Mouse (Mus musculus) midbrain, postnatal 0 days (tissue): Measurements from ENCODE around the gene Adcy5. TPM values are rescaled to one million over a fixed set of nuclear protein-coding genes. Genes with fewer than 3 reads are reported as not detected.

Experiments used
- ATAC-seq: fragments of 200-750 bp; cut with Nextera tagmentation; 2 replicates; pipeline ENCODE4 v1.8.0; 2017; ENCODE audit warnings: moderate number of reproducible peaks, mild to moderate bottlenecking, moderate TSS enrichment, moderate library complexity; ENCODE audit not compliant: low FRiP score
- DNase-seq: peaks from one replicate; pipeline ENCODE4 v3.0.0-alpha.2; 2015; ENCODE audit warnings: low spot score
- H3K27ac ChIP-seq: fragments of 300-500 bp; sonication (generic); 2 replicates; pipeline ENCODE4 v1.5.1; 2014; ENCODE audit warnings: low read depth, mild to moderate bottlenecking, low read length, mixed read lengths
- H3K27me3 ChIP-seq: fragments of 300-500 bp; sonication (generic); 2 replicates; pipeline ENCODE4 v1.6.1; 2014; ENCODE audit warnings: low read length, control low read depth, mixed read lengths; ENCODE audit not compliant: insufficient read depth
- H3K36me3 ChIP-seq: fragments of 300-500 bp; sonication (generic); 2 replicates; pipeline ENCODE4 v1.6.1; 2014; ENCODE audit warnings: low read length, control low read depth, mixed read lengths; ENCODE audit not compliant: insufficient read depth
- H3K4me1 ChIP-seq: fragments of 300-500 bp; sonication (generic); 2 replicates; pipeline ENCODE4 v1.6.1; 2014; ENCODE audit warnings: mild to moderate bottlenecking, control low read depth, antibody characterized with exemption, low read length, mixed read lengths; ENCODE audit not compliant: insufficient read depth
- H3K4me2 ChIP-seq: fragments of 300-500 bp; sonication (generic); 2 replicates; pipeline ENCODE4 v1.6.1; 2014; ENCODE audit warnings: low read depth, mild to moderate bottlenecking, low read length, mixed read lengths; ENCODE audit not compliant: poor library complexity, severe bottlenecking
- H3K4me3 ChIP-seq: fragments of 300-500 bp; sonication (generic); 2 replicates; pipeline ENCODE4 v1.5.1; 2014; ENCODE audit warnings: low read depth, mild to moderate bottlenecking, low read length, moderate library complexity
- H3K9ac ChIP-seq: fragments of 300-500 bp; sonication (generic); replicated peaks from 2 replicates; pipeline ENCODE4 v1.6.1; 2014; ENCODE audit warnings: mild to moderate bottlenecking, low read length, moderate library complexity, mixed read lengths; ENCODE audit not compliant: poor library complexity, severe bottlenecking
- H3K9me3 ChIP-seq: fragments of 300-500 bp; sonication (generic); 2 replicates; pipeline ENCODE4 v1.6.1; 2016; ENCODE audit warnings: low read length, control low read depth
- CTCF ChIP-seq: IDR thresholded peaks from 2 replicates; pipeline ENCODE4 v1.5.1; 2016; ENCODE audit warnings: antibody characterized with exemption, mild to moderate bottlenecking
- WGBS: fragments of 180-500 bp; shearing (Covaris S2); extraction: QIAGEN DNeasy Blood & Tissue Kit; methylation state at CpG from one replicate; pipeline ENCODE4 v1.1.7; 2014; 5-methylcytosine and 5-hydroxymethylcytosine counted together
- polyA plus RNA-seq: library from polyadenylated mRNA; unstranded; fragments of >200 nt; fragmentation: Nextera tagmentation; extraction: Ambion mirVana; gene quantifications from 2 replicates; pipeline ENCODE4 v1.2.1, GENCODE M21; 2015
- total RNA-seq: library from RNA; depleted of rRNA; stranded (reverse); fragments of >200 nt; gene quantifications from 2 replicates; pipeline ENCODE4 v1.2.3, GENCODE M21; 2014

Adcy5 gene
- total and polyA plus RNA-seq, 2 experiments from 2014 or later = 6.9 to 77.3 TPM

GRCm38 (mm10) chr16:35255981-35256380 lies 101.3 kb downstream of the Adcy5 start:
- ATAC-seq (no peak), DNase-seq (peak; percentile 38)
- Histone ChIP-seq H3K9me3 (no peaks in the 10 kb centered on the region), H3K36me3 (no peaks in the 10 kb centered on the region), H3K4me3 (no peak overlapping the region), H3K9ac (no peak overlapping the region), H3K27me3 (no peaks in the 10 kb centered on the region), H3K4me1 (no peaks in the 10 kb centered on the region), H3K4me2 (no peak overlapping the region), H3K27ac (no peak overlapping the region)
- WGBS = 79% methylated on average over 11 of the region's 11 CpGs
- no peak for TF ChIP-seq CTCF

GRCm38 (mm10) chr16:35270353-35270934 lies 115.8 kb downstream of the Adcy5 start:
- ATAC-seq (peak; percentile 31), DNase-seq (peak; percentile 95)
- Histone ChIP-seq H3K27me3 (no peaks in the 10 kb centered on the region), H3K9ac (no peak overlapping the region), H3K27ac (no peak overlapping the region), H3K36me3 (peaks cover 10% of the 10 kb centered on the region), H3K4me1 (no peaks in the 10 kb centered on the region), H3K4me2 (no peak overlapping the region), H3K4me3 (no peak overlapping the region), H3K9me3 (no peaks in the 10 kb centered on the region)
- peak; percentile 97 for TF ChIP-seq CTCF
- 38% methylated on average over 10 of the region's 10 CpGs for WGBS

- 75% methylated on average over 6 of the region's 6 CpGs for WGBS
- no peak overlapping the region for H3K4me2 ChIP-seq
- ATAC-seq (no peak), DNase-seq (no peak)
- TF ChIP-seq CTCF = no peak
- no peaks in the 10 kb centered on the region for H3K4me1 ChIP-seq
- no peak overlapping the region for H3K9ac ChIP-seq
- H3K27me3 ChIP-seq = no peaks in the 10 kb centered on the region
- H3K27ac ChIP-seq = no peak overlapping the region
- H3K36me3 ChIP-seq = peaks cover 10% of the 10 kb centered on the region
- no peak overlapping the region for H3K4me3 ChIP-seq
- no peaks in the 10 kb centered on the region for H3K9me3 ChIP-seq
These were observed 116.3 kb downstream of the Adcy5 start for GRCm38 (mm10) chr16:35270945-35271344.

GRCm38 (mm10) chr16:35271572-35271971 lies 116.9 kb downstream of the Adcy5 start:
- Histone ChIP-seq H3K4me3 (no peak overlapping the region), H3K9ac (no peak overlapping the region), H3K4me1 (no peaks in the 10 kb centered on the region), H3K27me3 (no peaks in the 10 kb centered on the region), H3K36me3 (peaks cover 10% of the 10 kb centered on the region), H3K27ac (no peak overlapping the region), H3K9me3 (no peaks in the 10 kb centered on the region), H3K4me2 (no peak overlapping the region)
- DNase-seq (peak; percentile 42), ATAC-seq (0 out of 2 replicates have a peak, but pooled peaks have one; percentile 46)
- whole genome bisulfite sequencing = 46% methylated on average over 4 of the region's 4 CpGs
- TF ChIP-seq CTCF = peak; percentile 60

GRCm38 (mm10) chr16:35272417-35272816 lies 117.7 kb downstream of the Adcy5 start:
- 38% methylated on average over 4 of the region's 4 CpGs for WGBS
- peak; percentile 71 for TF ChIP-seq CTCF
- Histone ChIP-seq H3K4me2 (no peak overlapping the region), H3K4me1 (no peaks in the 10 kb centered on the region), H3K4me3 (no peak overlapping the region), H3K27ac (no peak overlapping the region), H3K36me3 (peaks cover 8% of the 10 kb centered on the region), H3K9ac (no peak overlapping the region), H3K9me3 (no peaks in the 10 kb centered on the region), H3K27me3 (no peaks in the 10 kb centered on the region)
- DNase-seq (peak; percentile 30), ATAC-seq (no peak)

GRCm38 (mm10) chr16:35278166-35278565 lies 123.5 kb downstream of the Adcy5 start:
- WGBS = 82% methylated on average over 6 of the region's 6 CpGs

More at GRCm38 (mm10) chr16:35278166-35278565, 123.5 kb downstream of the Adcy5 start:
- H3K27me3 ChIP-seq = no peaks in the 10 kb centered on the region
- DNase-seq (no peak), ATAC-seq (no peak)
- H3K9me3 ChIP-seq = no peaks in the 10 kb centered on the region
- H3K27ac ChIP-seq = no peak overlapping the region
- no peak for TF ChIP-seq CTCF
- H3K9ac ChIP-seq = no peak overlapping the region
- H3K4me2 ChIP-seq = no peak overlapping the region
- H3K4me1 ChIP-seq = no peaks in the 10 kb centered on the region
- H3K36me3 ChIP-seq = peaks cover 20% of the 10 kb centered on the region
- H3K4me3 ChIP-seq = no peak overlapping the region
